Mouse (Mus musculus) thymus, adult 2 months (tissue): Measurements from ENCODE around the gene Abcb6.

Experiments used
- CTCF ChIP-seq: fragments of 200-500 bp; IDR thresholded peaks from 2 replicates; pipeline ENCODE4 v1.5.1; 2012; ENCODE audit warnings: mild to moderate bottlenecking, control low read depth, low read length, moderate library complexity, borderline replicate concordance; ENCODE audit not compliant: control insufficient read depth, poor library complexity, insufficient read depth; ENCODE audit errors: extremely low read depth
- POLR2A ChIP-seq: fragments of 200-500 bp; IDR thresholded peaks from 2 replicates; pipeline ENCODE4 v1.6.1; 2012; ENCODE audit warnings: mild to moderate bottlenecking, low read length, control low read depth, moderate library complexity; ENCODE audit not compliant: control insufficient read depth, poor library complexity, insufficient read depth; ENCODE audit errors: extremely low read depth

- TF ChIP-seq CTCF (no peak), POLR2A (no peak)
Observed at GRCm38 (mm10) chr1:75122211-75122610, 58.0 kb downstream of the Abcb6 start.
